Mouse (Mus musculus): Measurements from ENCODE around the gene Rapgefl1. TPM values are rescaled to one million over a fixed set of nuclear protein-coding genes. Genes with fewer than 3 reads are reported as not detected.
A peak's percentile ranks its signal among the peaks of the same experiment; 100 is the strongest.

Gene Rapgefl1
- polyA plus RNA-seq (2014; fragmentation: Nextera tagmentation; extraction: Ambion mirVana), result 1.6 and 1.8 TPM in 2 replicates

GRCm38 (mm10) chr11:98836651-98837141 lies at the start of gene Rapgefl1:
Gene Rapgefl1 (plus strand): TSS chr11:98836785.
- Histone ChIP-seq H3K27ac (ENCODE audit: low read depth, low read length) (no peak within 1 kb of the TSS; the same call in 1 of the 2 replicates), H3K27me3 (ENCODE audit: control insufficient read depth, insufficient read depth, low read length) (peaks cover 15% of the 10 kb centered on the region), H3K4me2 (peak within 1 kb of the TSS; percentile 99), H3K4me1 (ENCODE audit: control insufficient read depth, insufficient read depth, low read length) (peaks cover 27% of the 10 kb centered on the region), H3K4me3 (ENCODE audit: low read depth, low read length) (peak within 1 kb of the TSS; percentile 61), H3K9ac (ENCODE audit: low read length) (peak within 1 kb of the TSS; percentile 70), H3K9me3 (ENCODE audit: control insufficient read depth, low read length) (no peaks in the 10 kb centered on the region), H3K36me3 (ENCODE audit: control insufficient read depth, insufficient read depth, low read length) (peaks cover 14% of the 10 kb centered on the region; the same call in 1 of the 2 replicates)
- DNase-seq (ENCODE audit: low spot score, missing footprints), result peak; percentile 99
- under 1% methylated on average over 40 of the region's 48 CpGs for WGBS
- ATAC-seq (ENCODE audit: low FRiP score), result peak; percentile 91

GRCm38 (mm10) chr11:98787229-98787628 lies 49.4 kb upstream of the Rapgefl1 start:
- no peak overlapping the region for H3K9ac ChIP-seq (ENCODE audit: low read length)
- H3K27me3 ChIP-seq (ENCODE audit: control insufficient read depth, insufficient read depth, low read length), result no peaks in the 10 kb centered on the region
- H3K9me3 ChIP-seq (ENCODE audit: control insufficient read depth, low read length), result no peaks in the 10 kb centered on the region
- no peaks in the 10 kb centered on the region; the same call in 1 of the 2 replicates for H3K36me3 ChIP-seq (ENCODE audit: control insufficient read depth, insufficient read depth, low read length)
- no peak overlapping the region for H3K27ac ChIP-seq (ENCODE audit: low read depth, low read length)
- no peak for DNase-seq (ENCODE audit: low spot score, missing footprints)
- no peak overlapping the region for H3K4me2 ChIP-seq
- ATAC-seq (ENCODE audit: low FRiP score), result no peak
- 35% methylated on average over 7 of the region's 7 CpGs for WGBS
- H3K4me3 ChIP-seq (ENCODE audit: low read depth, low read length), result no peak overlapping the region
- H3K4me1 ChIP-seq (ENCODE audit: control insufficient read depth, insufficient read depth, low read length), result peaks cover 32% of the 10 kb centered on the region

DNA sequence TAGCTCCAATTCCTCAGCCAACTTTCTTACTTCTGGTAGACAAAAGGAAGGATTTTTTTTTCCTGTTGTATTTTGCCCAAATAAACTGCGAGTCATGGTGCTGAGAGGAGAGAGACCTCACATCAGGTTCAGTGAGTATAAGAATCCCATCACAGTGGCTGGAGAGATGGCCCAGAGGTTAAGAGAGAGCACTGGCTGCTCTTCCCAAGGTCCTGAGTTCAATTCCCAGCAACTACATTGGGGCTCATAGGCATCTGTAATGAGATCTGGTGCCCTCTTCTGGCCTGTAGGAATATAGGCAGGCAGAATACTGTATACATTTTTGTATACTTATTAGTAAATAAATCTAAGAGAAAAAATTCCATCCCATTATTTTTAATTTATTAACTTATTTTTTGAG lies 48.9 kb upstream of the Rapgefl1 start:
- Histone ChIP-seq H3K4me2 (no peak overlapping the region), H3K4me3 (ENCODE audit: low read depth, low read length) (no peak overlapping the region), H3K27ac (ENCODE audit: low read depth, low read length) (no peak overlapping the region), H3K36me3 (ENCODE audit: control insufficient read depth, insufficient read depth, low read length) (no peaks in the 10 kb centered on the region; the same call in 1 of the 2 replicates), H3K9ac (ENCODE audit: low read length) (no peak overlapping the region), H3K27me3 (ENCODE audit: control insufficient read depth, insufficient read depth, low read length) (no peaks in the 10 kb centered on the region), H3K9me3 (ENCODE audit: control insufficient read depth, low read length) (no peaks in the 10 kb centered on the region), H3K4me1 (ENCODE audit: control insufficient read depth, insufficient read depth, low read length) (peaks cover 29% of the 10 kb centered on the region)
- WGBS, result 92% methylated on average over 1 of the region's 1 CpGs
- DNase-seq (ENCODE audit: low spot score, missing footprints) (no peak), ATAC-seq (ENCODE audit: low FRiP score) (no peak)

DNA sequence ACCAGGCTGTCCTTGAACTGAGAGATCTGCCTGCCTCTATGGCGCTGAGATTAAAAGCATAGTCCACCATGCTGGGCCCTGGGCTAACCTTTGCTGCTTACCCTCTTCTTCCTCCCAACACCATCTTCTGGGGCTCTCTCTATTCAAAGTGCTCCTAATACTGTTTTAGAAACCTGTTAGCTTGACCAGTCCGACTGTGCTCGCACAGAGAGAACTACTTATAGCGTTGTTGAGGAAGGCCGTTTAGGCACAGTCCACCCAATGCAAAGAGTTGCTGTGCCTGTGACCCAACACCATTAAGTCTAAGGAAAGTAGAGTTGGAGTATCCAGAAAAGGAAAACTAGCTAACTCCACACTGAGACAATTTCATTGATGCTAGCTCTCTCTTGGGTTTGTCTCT lies 48.4 kb upstream of the Rapgefl1 start:
- H3K36me3 ChIP-seq (ENCODE audit: control insufficient read depth, insufficient read depth, low read length), result no peaks in the 10 kb centered on the region; the same call in 1 of the 2 replicates
- no peaks in the 10 kb centered on the region for H3K9me3 ChIP-seq (ENCODE audit: control insufficient read depth, low read length)
- peak; percentile 86 for DNase-seq (ENCODE audit: low spot score, missing footprints)
- no peak overlapping the region; the same call in 1 of the 2 replicates for H3K9ac ChIP-seq (ENCODE audit: low read length)
- no peak overlapping the region for H3K27ac ChIP-seq (ENCODE audit: low read depth, low read length)
- no peak overlapping the region for H3K4me3 ChIP-seq (ENCODE audit: low read depth, low read length)
- H3K4me2 ChIP-seq, result no peak overlapping the region
- no peak for ATAC-seq (ENCODE audit: low FRiP score)
- H3K27me3 ChIP-seq (ENCODE audit: control insufficient read depth, insufficient read depth, low read length), result no peaks in the 10 kb centered on the region
- WGBS, result 90% methylated on average over 5 of the region's 5 CpGs
- peaks cover 24% of the 10 kb centered on the region for H3K4me1 ChIP-seq (ENCODE audit: control insufficient read depth, insufficient read depth, low read length)

- DNase-seq (ENCODE audit: low spot score, missing footprints) (peak; percentile 96), ATAC-seq (ENCODE audit: low FRiP score) (peak; percentile 87)
- Histone ChIP-seq H3K9me3 (ENCODE audit: control insufficient read depth, low read length) (no peaks in the 10 kb centered on the region), H3K4me1 (ENCODE audit: control insufficient read depth, insufficient read depth, low read length) (peaks cover 21% of the 10 kb centered on the region), H3K4me3 (ENCODE audit: low read depth, low read length) (peak overlapping the region; percentile 41), H3K4me2 (peak overlapping the region; percentile 94), H3K9ac (ENCODE audit: low read length) (peak overlapping the region; percentile 71), H3K36me3 (ENCODE audit: control insufficient read depth, insufficient read depth, low read length) (no peaks in the 10 kb centered on the region; the same call in 1 of the 2 replicates), H3K27me3 (ENCODE audit: control insufficient read depth, insufficient read depth, low read length) (no peaks in the 10 kb centered on the region), H3K27ac (ENCODE audit: low read depth, low read length) (peak overlapping the region; percentile 22; the same call in 1 of the 2 replicates)
- WGBS, result 15% methylated on average over 18 of the region's 18 CpGs
These were observed 47.9 kb upstream of the Rapgefl1 start for GRCm38 (mm10) chr11:98788550-98789218.

- H3K36me3 ChIP-seq (ENCODE audit: control insufficient read depth, insufficient read depth, low read length), result no peaks in the 10 kb centered on the region; the same call in 1 of the 2 replicates
- ATAC-seq (ENCODE audit: low FRiP score) (peak; percentile 25; the same call in 1 of the 2 replicates), DNase-seq (ENCODE audit: low spot score, missing footprints) (no peak)
- H3K9ac ChIP-seq (ENCODE audit: low read length), result peak overlapping the region; percentile 71
- peaks cover 24% of the 10 kb centered on the region for H3K4me1 ChIP-seq (ENCODE audit: control insufficient read depth, insufficient read depth, low read length)
- peak overlapping the region; percentile 94 for H3K4me2 ChIP-seq
- no peaks in the 10 kb centered on the region for H3K27me3 ChIP-seq (ENCODE audit: control insufficient read depth, insufficient read depth, low read length)
- H3K27ac ChIP-seq (ENCODE audit: low read depth, low read length), result no peak overlapping the region
- H3K9me3 ChIP-seq (ENCODE audit: control insufficient read depth, low read length), result no peaks in the 10 kb centered on the region
- WGBS, result 1% methylated on average over 25 of the region's 25 CpGs
- peak overlapping the region; percentile 41 for H3K4me3 ChIP-seq (ENCODE audit: low read depth, low read length)
These were observed 47.3 kb upstream of the Rapgefl1 start for GRCm38 (mm10) chr11:98789219-98789807.

DNA sequence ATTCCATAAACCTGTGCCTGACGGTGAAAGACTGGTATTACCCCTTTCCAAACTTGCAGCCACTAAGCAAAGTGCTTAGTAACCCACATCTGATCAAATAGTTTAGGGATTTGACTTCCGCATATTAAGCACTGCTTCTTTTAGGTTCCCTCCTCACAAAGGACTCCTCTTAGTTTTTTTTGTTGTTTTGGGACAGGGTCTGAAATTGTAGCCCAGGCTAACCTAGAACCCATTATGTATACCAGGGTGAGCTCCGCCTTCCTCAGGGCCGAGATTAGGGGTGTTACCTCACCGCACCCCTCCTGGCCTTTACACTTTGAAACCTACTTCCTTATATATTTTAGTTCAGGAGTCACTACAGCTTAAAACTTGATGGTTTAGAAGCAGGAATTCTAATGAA lies 46.8 kb upstream of the Rapgefl1 start:
- peak overlapping the region; percentile 71; the same call in 1 of the 2 replicates for H3K9ac ChIP-seq (ENCODE audit: low read length)
- H3K4me1 ChIP-seq (ENCODE audit: control insufficient read depth, insufficient read depth, low read length), result peaks cover 24% of the 10 kb centered on the region
- ATAC-seq (ENCODE audit: low FRiP score), result no peak

DNA sequence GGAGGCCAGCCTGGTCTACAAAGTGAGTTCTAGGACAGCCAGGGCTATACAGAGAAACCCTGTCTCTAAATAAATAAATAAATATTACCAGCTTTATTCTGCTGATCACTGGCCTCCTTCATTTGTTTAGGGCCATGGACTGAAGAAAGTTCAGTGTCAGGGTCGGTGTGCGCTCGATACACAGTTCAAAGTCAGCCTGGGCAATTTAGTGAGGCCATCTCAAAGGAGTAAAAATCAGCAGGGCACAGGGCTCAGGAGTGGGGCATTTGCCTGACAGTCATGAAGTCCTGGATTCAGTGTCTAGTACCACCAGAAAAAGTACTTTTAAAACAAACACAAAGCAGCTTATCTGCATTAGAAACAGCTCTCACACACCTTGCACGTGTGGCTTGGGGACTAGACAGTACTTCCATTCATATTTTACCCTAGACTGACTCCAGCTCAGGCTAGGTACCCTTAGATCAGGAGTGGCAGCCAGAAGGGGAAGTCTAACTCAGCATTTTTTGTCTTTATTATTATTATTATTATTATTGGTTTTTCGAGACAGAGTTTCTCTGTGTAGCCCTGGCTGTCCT lies 45.9 kb upstream of the Rapgefl1 start:
- Histone ChIP-seq H3K27ac (ENCODE audit: low read depth, low read length) (no peak overlapping the region), H3K9ac (ENCODE audit: low read length) (no peak overlapping the region), H3K4me2 (no peak overlapping the region), H3K4me1 (ENCODE audit: control insufficient read depth, insufficient read depth, low read length) (peaks cover 24% of the 10 kb centered on the region), H3K4me3 (ENCODE audit: low read depth, low read length) (no peak overlapping the region), H3K9me3 (ENCODE audit: control insufficient read depth, low read length) (no peaks in the 10 kb centered on the region), H3K36me3 (ENCODE audit: control insufficient read depth, insufficient read depth, low read length) (no peaks in the 10 kb centered on the region; the same call in 1 of the 2 replicates), H3K27me3 (ENCODE audit: control insufficient read depth, insufficient read depth, low read length) (no peaks in the 10 kb centered on the region)
- 86% methylated on average over 5 of the region's 5 CpGs for WGBS
- DNase-seq (ENCODE audit: low spot score, missing footprints), result no peak
- ATAC-seq (ENCODE audit: low FRiP score), result no peak

More for the DNA sequence above, 46.8 kb upstream of the Rapgefl1 start:
- Histone ChIP-seq H3K4me3 (ENCODE audit: low read depth, low read length) (no peak overlapping the region), H3K4me2 (peak overlapping the region; percentile 94), H3K27me3 (ENCODE audit: control insufficient read depth, insufficient read depth, low read length) (no peaks in the 10 kb centered on the region), H3K27ac (ENCODE audit: low read depth, low read length) (no peak overlapping the region), H3K9me3 (ENCODE audit: control insufficient read depth, low read length) (no peaks in the 10 kb centered on the region), H3K36me3 (ENCODE audit: control insufficient read depth, insufficient read depth, low read length) (no peaks in the 10 kb centered on the region; the same call in 1 of the 2 replicates)
- DNase-seq (ENCODE audit: low spot score, missing footprints), result no peak
- 43% methylated on average over 5 of the region's 5 CpGs for WGBS
